In the genomic region with DNA sequence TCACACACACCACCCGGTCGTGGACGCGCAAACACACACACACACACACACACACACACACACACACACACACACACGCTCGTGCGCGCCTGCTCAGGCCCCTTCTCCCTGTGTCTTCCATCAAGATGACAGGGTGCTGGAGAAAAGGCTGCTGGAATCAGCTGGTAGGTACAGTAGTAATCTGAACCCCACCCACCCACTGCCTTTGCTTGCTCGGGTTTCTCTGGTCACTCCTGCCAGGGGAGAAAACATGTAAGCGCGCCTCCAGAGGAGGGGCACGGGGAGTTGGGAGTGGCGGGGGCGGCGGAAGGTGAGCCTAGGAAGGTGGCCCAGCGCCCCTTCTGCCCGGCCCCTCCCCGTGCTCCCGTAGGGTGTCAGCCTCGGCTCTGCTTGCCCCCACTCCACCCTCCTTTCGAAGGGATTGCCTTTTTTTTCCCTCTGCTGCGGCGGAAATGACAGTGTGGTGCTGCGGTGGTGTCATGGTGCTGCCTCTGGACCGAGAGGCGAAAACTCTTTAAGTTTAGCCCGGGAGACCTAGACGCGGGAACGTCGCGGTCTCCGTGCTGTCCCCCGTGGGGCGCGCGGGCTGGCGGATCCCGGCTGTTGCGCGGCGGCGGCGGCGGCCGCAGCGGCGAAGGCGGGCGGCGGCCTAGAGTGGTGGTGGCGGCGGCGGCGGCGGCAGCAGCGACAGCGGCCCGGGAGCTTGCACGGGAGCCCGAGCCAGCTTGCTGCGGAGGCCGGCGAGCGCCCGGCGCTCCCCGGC, we compare ENCODE assay signal across 8 mouse cellular contexts. TPM values are rescaled to one million over a fixed set of nuclear protein-coding genes. Genes with fewer than 3 reads are reported as not detected.
DNase-seq lines count a peak whose midpoint lies in the region; ATAC-seq and TF ChIP-seq lines count a peak whose summit lies in the region.

A gene (plus strand): TSS at position 121 of the 763 bp plus-strand sequence.

- peak; percentile 49; the same call in 1 of the 2 replicates for TF ChIP-seq POLR2A in embryonic fibroblast, embryonic 13.5 days (IDR thresholded peaks at IDR 0.05; ENCODE audit: low read depth, low read length)
- no peak for TF ChIP-seq POLR2A in myocyte (IDR thresholded peaks at IDR 0.05; ENCODE audit: insufficient read length, low read depth)

- H3K27me3 ChIP-seq in heart, embryonic 13.5 days (replicated peaks), result peaks cover 23% of the 10 kb centered on the region
- H3K27me3 ChIP-seq in kidney, embryonic 14.5 days (ENCODE audit: control insufficient read depth, insufficient read depth, low read length), result peaks cover 3% of the 10 kb centered on the region; the same call in 1 of the 2 replicates
- H3K27me3 ChIP-seq in myocyte (ENCODE audit: control insufficient read depth, insufficient read depth, insufficient read length), result no peaks in the 10 kb centered on the region

- no peaks in the 10 kb centered on the region; the same call in 1 of the 2 replicates for H3K4me1 ChIP-seq in embryonic fibroblast, embryonic 13.5 days (ENCODE audit: control insufficient read depth, insufficient read depth, low read length)
- peaks cover 8% of the 10 kb centered on the region for H3K4me1 ChIP-seq in heart, embryonic 13.5 days
- no peaks in the 10 kb centered on the region for H3K4me1 ChIP-seq in kidney, embryonic 14.5 days (ENCODE audit: control insufficient read depth, insufficient read depth, low read length)

- peak; percentile 12 for DNase-seq in CD4-positive, CD25-positive, alpha-beta regulatory T cell, adult 2 months (ENCODE audit: low read depth, low spot score)
- peak; percentile 3 to 5 for DNase-seq in adrenal gland, postnatal 4 days (ENCODE audit: low spot score in 2 of 2)
- DNase-seq in liver, result peak; percentile 6
- DNase-seq in urinary bladder, adult 2 months (ENCODE audit: low spot score), result peak; percentile 29

- H3K36me3 ChIP-seq in heart, embryonic 13.5 days, result no peaks in the 10 kb centered on the region
- H3K36me3 ChIP-seq in kidney, embryonic 14.5 days (ENCODE audit: control insufficient read depth, insufficient read depth, low read length), result no peaks in the 10 kb centered on the region
- no peaks in the 10 kb centered on the region for H3K36me3 ChIP-seq in myocyte (ENCODE audit: control insufficient read depth, insufficient read depth)

- 9% methylated on average over 54 of the region's 68 CpGs for WGBS in heart, embryonic 13.5 days
- WGBS in kidney, embryonic 14.5 days, result 23% methylated on average over 48 of the region's 68 CpGs

- peak within 1 kb of the TSS; percentile 59 for H3K4me3 ChIP-seq in embryonic fibroblast, embryonic 13.5 days (ENCODE audit: insufficient read depth, low read length)
- H3K4me3 ChIP-seq in heart, embryonic 13.5 days, result peak within 1 kb of the TSS; percentile 71
- H3K4me3 ChIP-seq in kidney, embryonic 14.5 days (ENCODE audit: low read length), result peak within 1 kb of the TSS; percentile 54
- H3K4me3 ChIP-seq in myocyte, result peak within 1 kb of the TSS; percentile 32

- peak within 1 kb of the TSS; percentile 90 for H3K9ac ChIP-seq in heart, embryonic 13.5 days
- H3K9ac ChIP-seq in kidney, embryonic 14.5 days (ENCODE audit: low read depth, low read length), result peak within 1 kb of the TSS; percentile 76

- peak within 1 kb of the TSS; percentile 7; the same call in 1 of the 2 replicates for H3K27ac ChIP-seq in embryonic fibroblast, embryonic 13.5 days (ENCODE audit: insufficient read depth, low read length)
- peak within 1 kb of the TSS; percentile 88 for H3K27ac ChIP-seq in heart, embryonic 13.5 days (replicated peaks)
- H3K27ac ChIP-seq in kidney, embryonic 14.5 days (ENCODE audit: low read depth, low read length), result 0 out of 2 replicates have a peak within 1 kb of the TSS, but pooled peaks have one; percentile 30

- ATAC-seq in heart, embryonic 13.5 days (ENCODE audit: extremely low read depth, insufficient number of reproducible peaks, low FRiP score, low TSS enrichment), result no peak; the same call in 1 of the 2 replicates
- ATAC-seq in kidney, embryonic 14.5 days (ENCODE audit: low FRiP score, low TSS enrichment), result peak; percentile 88

- TF ChIP-seq CTCF in embryonic fibroblast, embryonic 13.5 days (IDR thresholded peaks at IDR 0.05; ENCODE audit: borderline replicate concordance, insufficient read depth, low read length), result no peak

- H3K9me3 ChIP-seq in heart, embryonic 13.5 days, result no peaks in the 10 kb centered on the region
- no peaks in the 10 kb centered on the region for H3K9me3 ChIP-seq in kidney, embryonic 14.5 days (ENCODE audit: control insufficient read depth, low read length)

- no peaks in the 10 kb centered on the region for H3K79me2 ChIP-seq in myocyte (ENCODE audit: control insufficient read depth, insufficient read depth)

- peak within 1 kb of the TSS; percentile 40 for H3ac ChIP-seq in myocyte (ENCODE audit: control insufficient read depth, insufficient read length)

- peak within 1 kb of the TSS; percentile 65 for H3K4me2 ChIP-seq in heart, embryonic 13.5 days
- peak within 1 kb of the TSS; percentile 56 for H3K4me2 ChIP-seq in kidney, embryonic 14.5 days (replicated peaks; ENCODE audit: low read depth, low read length)
- H3K4me2 ChIP-seq in myocyte (ENCODE audit: low read depth), result peak within 1 kb of the TSS; percentile 56

TF ChIP-seq in myocyte, 11 proteins besides CTCF, POLR2A, EP300 and RAD21:
- TF ChIP-seq TCF3 (IDR thresholded peaks at IDR 0.05; ENCODE audit: insufficient read length, low read depth) (no peak), E2F4 (IDR thresholded peaks at IDR 0.05; ENCODE audit: insufficient read depth) (no peak), MAX (IDR thresholded peaks at IDR 0.05; ENCODE audit: low read depth) (no peak), MYOD1 (IDR thresholded peaks at IDR 0.05; ENCODE audit: control insufficient read depth in 1 of 3, insufficient read length in 2 of 3, low read depth in 2 of 3) (no peak), POLR2AphosphoS2 (IDR thresholded peaks at IDR 0.05; ENCODE audit: insufficient read length, low read depth) (no peak), CEBPB (IDR thresholded peaks at IDR 0.05; ENCODE audit: insufficient read depth, poor library complexity, severe bottlenecking) (no peak), TCF12 (IDR thresholded peaks at IDR 0.05; ENCODE audit: insufficient read depth, poor library complexity, severe bottlenecking) (no peak), REST (IDR thresholded peaks at IDR 0.05; ENCODE audit: insufficient read depth, insufficient read length) (no peak)

RNA-seq across cellular contexts. Expression of the gene that starts here (rescaled TPM):
- total RNA-seq in adrenal gland, postnatal 4 days (2021), result 10 to 100 TPM; 25.8 to 36.3 TPM
- 19.4 and 26.8 TPM in 2 replicates for polyA plus RNA-seq in embryonic fibroblast, embryonic 13.5 days (2011; ENCODE audit: insufficient read length, low read depth, missing spikeins)
- polyA plus RNA-seq in heart, embryonic 13.5 days (2015; fragmentation: Nextera tagmentation; extraction: Ambion mirVana), result 8.5 and 9.7 TPM in 2 replicates
- polyA plus RNA-seq in kidney, embryonic 14.5 days (2014; fragmentation: Nextera tagmentation; extraction: Ambion mirVana), result 4.2 and 6.9 TPM in 2 replicates
- polyA plus RNA-seq in myocyte (2012; fragmentation: generic; extraction: Trizol), result 2.1 TPM
- polyA plus RNA-seq in urinary bladder, adult 2 months (2012; rRNA removed), result 12.3 and 12.6 TPM in 2 replicates

Comparison
In these comparisons a context has a peak if more than half of its experiments do, and no peak if none do; other contexts are left out.
1. H3K27ac ChIP-seq: peak in every context shown above with its lines; median percentile 88 in heart, embryonic 13.5 days; 30 in kidney, embryonic 14.5 days; 7 in embryonic fibroblast, embryonic 13.5 days.